Mouse (Mus musculus): ENCODE results near the gene Sox11.

GRCm38 (mm10) chr12:27294191-27294590 is 48.2 kb downstream of the Sox11 start:
- TF ChIP-seq CTCF (IDR thresholded peaks at IDR 0.05; ENCODE audit: extremely low read depth, insufficient read depth, low read length) = no peak
- no peak for TF ChIP-seq POLR2A (IDR thresholded peaks at IDR 0.05; ENCODE audit: extremely low read depth, insufficient read depth, low read length)

Data from cortical plate, adult 2 months (tissue).